Mouse (Mus musculus) erythroblast, embryonic 14.5 days (primary cell): ENCODE measurements at regions not wholly inside any gene's neighbourhood (a gene's known extent, or its start where the extent isn't known, plus 50 kb on each side); places are given as distances from the start of the nearest gene placed in this dataset.
A peak's percentile ranks its signal among the peaks of the same experiment; 100 is the strongest.

Source experiments
- H3K27me3 ChIP-seq: 2 replicates; pipeline ENCODE4 v1.6.1; 2012; ENCODE audit warnings: inconsistent platforms; ENCODE audit not compliant: control insufficient read depth
- H3K36me3 ChIP-seq: 2 replicates; pipeline ENCODE4 v1.6.1; 2012; ENCODE audit warnings: mild to moderate bottlenecking, inconsistent platforms; ENCODE audit not compliant: control insufficient read depth
- H3K4me1 ChIP-seq: 2 replicates; pipeline ENCODE4 v1.6.1; 2012; ENCODE audit warnings: inconsistent platforms; ENCODE audit not compliant: control insufficient read depth
- H3K4me3 ChIP-seq: replicated peaks from 2 replicates; pipeline ENCODE3; 2012; ENCODE audit warnings: moderate library complexity, mild to moderate bottlenecking, inconsistent platforms
- H3K9me3 ChIP-seq: 2 replicates; pipeline ENCODE4 v1.6.1; 2012; ENCODE audit warnings: low read length, inconsistent platforms, mixed read lengths; ENCODE audit not compliant: control insufficient read depth
- GATA1 ChIP-seq: IDR thresholded peaks from 2 replicates; pipeline ENCODE4 v1.6.1; 2012; ENCODE audit warnings: low read length, inconsistent platforms, mixed read lengths
- TAL1 ChIP-seq: IDR thresholded peaks from 3 replicates; pipeline ENCODE4 v1.6.1; 2012; ENCODE audit warnings: low read length, inconsistent platforms, mixed read lengths

DNA sequence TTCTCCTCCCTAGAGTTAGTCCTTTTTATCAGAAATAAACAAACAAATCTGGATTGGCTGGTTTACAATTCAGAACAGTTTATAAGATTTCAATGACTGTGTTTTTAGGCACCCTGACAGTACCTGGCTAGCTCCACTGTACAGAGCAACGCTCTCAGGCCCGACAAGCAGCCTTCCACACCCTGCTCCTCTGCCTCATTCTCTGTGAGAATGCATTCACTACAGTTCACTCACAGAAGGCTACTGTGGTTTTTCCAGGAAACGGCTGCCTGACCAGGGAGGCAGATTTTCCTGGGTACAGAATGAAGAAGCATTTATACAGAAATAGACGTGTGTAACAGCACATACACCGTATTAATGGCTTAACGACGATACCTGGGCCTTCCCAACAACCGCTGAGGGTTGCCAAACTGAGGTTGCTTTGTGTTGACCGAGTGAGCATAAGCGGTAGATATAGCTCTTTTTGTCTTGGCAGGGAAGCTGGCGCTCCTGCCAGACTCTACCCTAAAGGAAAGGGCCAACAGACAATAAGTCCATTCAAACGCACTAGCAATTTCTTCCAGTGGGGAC, 70.8 kb upstream of the Nfe2l3 start:
- H3K4me3 ChIP-seq = no peak overlapping the region

DNA sequence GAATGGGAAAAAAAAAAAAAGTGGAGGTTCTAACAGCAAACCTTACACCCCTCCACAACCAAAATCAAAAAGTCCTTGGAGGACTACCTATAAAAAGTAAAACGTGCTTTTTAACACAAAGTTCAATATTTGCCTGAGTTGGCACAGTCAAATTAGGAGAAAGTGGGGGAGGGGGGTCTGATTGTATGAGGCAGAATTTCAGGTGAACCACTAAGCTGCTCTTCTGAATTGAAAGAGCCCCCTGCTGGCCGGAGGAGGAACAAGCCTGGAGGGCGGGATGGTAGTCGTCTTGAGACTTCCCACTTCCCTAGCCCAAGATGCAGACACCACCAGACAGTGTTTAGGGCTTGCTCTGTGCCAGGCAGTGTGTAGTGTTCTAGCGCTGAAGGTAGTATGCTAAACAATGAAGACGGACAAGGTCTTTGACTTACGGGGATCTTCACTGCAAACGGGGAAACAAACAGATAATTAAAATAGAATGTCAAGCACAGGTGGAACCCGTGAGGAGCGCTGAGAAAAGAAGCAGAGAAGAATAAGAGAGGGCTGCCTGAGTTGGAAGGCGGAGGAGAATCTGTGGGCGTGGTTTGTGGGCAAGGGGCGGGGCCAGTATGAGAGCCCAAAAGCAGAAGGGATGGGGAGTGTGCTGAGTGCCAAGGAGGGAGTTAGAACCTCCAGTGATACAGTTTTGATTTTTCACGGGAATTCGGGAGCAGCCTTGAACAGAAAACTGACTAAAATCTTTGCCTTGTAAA, 69.8 kb upstream of the Nfe2l3 start:
- TF ChIP-seq GATA1 = no peak
- no peak for TF ChIP-seq TAL1
- Histone ChIP-seq H3K36me3 (no peaks in the 10 kb centered on the region), H3K4me1 (peaks cover 4% of the 10 kb centered on the region), H3K9me3 (no peaks in the 10 kb centered on the region), H3K27me3 (peaks cover 4% of the 10 kb centered on the region), H3K4me3 (no peak overlapping the region)

More for the DNA sequence above, 70.8 kb upstream of the Nfe2l3 start:
- no peaks in the 10 kb centered on the region for H3K36me3 ChIP-seq
- H3K9me3 ChIP-seq = no peaks in the 10 kb centered on the region
- H3K27me3 ChIP-seq = peaks cover 4% of the 10 kb centered on the region
- peaks cover 4% of the 10 kb centered on the region for H3K4me1 ChIP-seq
- TF ChIP-seq GATA1 (no peak), TAL1 (no peak)

DNA sequence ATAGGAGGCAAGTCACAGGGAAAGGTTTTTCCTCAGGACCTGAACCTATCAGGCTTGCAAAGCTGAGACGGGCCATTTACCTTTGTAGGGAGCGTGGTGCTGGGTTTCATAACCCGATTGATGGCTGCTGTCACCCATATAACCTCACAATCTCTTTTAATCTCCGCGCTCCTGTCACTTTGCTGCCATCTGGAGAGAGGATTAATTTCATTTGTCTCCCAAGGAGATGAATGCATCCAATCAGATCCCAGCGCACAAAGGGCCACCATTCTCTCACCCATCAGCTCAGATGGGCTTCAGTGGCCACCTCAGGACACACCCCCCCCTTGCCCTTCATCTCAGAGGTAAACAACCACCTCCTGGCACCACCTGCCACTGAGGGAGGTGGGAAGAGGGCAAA, 67.7 kb upstream of the Nfe2l3 start:
- Histone ChIP-seq H3K4me1 (peaks cover 4% of the 10 kb centered on the region), H3K9me3 (no peaks in the 10 kb centered on the region), H3K4me3 (no peak overlapping the region), H3K27me3 (peaks cover 4% of the 10 kb centered on the region), H3K36me3 (no peaks in the 10 kb centered on the region)
- TF ChIP-seq GATA1 (no peak), TAL1 (no peak)

DNA sequence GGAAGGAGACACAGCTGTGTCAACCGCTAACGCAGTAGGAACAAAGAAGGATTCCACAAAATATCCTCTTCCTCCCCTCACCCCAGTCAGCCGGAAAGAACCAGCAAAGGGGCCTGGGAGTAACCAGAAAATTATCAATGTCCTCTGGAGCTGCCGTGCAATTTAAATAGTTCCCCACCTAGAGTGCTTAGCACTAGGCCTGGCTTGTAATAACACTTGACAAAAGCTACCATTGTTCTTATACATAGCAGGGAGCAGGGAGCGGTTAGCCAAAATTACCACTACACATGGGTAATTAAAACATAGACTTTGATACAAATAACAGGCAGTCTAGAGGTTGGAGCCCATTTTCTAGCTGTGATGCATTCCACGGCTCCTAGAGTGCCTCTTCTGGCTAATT, 62.7 kb upstream of the Nfe2l3 start:
- Histone ChIP-seq H3K9me3 (no peaks in the 10 kb centered on the region), H3K4me1 (no peaks in the 10 kb centered on the region), H3K4me3 (no peak overlapping the region), H3K36me3 (no peaks in the 10 kb centered on the region), H3K27me3 (no peaks in the 10 kb centered on the region)
- TF ChIP-seq GATA1 (no peak), TAL1 (no peak)

DNA sequence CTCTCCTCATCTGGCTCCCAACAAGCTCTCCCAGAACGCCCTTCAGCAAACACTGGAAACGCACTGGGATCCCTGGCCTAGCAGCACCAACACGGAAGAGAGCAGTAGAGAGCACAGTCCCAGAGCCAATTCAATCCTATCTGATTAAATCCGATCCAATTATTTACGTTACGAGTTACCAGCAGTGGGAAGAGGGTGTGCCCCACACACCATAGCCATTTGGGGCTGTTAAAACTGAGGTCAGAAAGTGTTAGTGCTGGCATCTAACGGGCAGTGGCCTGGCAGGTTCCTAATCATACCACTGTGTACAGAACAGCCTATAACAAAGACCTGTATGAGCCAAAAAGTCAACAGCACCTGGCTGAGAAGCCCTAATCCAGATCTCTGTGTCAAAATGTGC, 60.1 kb upstream of the Nfe2l3 start:
- no peaks in the 10 kb centered on the region for H3K27me3 ChIP-seq
- no peaks in the 10 kb centered on the region for H3K36me3 ChIP-seq
- no peak for TF ChIP-seq TAL1
- TF ChIP-seq GATA1 = no peak
- H3K9me3 ChIP-seq = no peaks in the 10 kb centered on the region
- H3K4me1 ChIP-seq = no peaks in the 10 kb centered on the region
- no peak overlapping the region for H3K4me3 ChIP-seq

- TF ChIP-seq TAL1 = no peak
- TF ChIP-seq GATA1 = no peak
- Histone ChIP-seq H3K27me3 (peaks cover 22% of the 10 kb centered on the region), H3K4me1 (peaks cover 5% of the 10 kb centered on the region), H3K9me3 (no peaks in the 10 kb centered on the region), H3K36me3 (no peaks in the 10 kb centered on the region), H3K4me3 (no peak overlapping the region)
Observed at GRCm38 (mm10) chr6:51378436-51378835, 54.0 kb upstream of the Nfe2l3 start.

GRCm38 (mm10) chr6:51379074-51379473, 53.4 kb upstream of the Nfe2l3 start:
- Histone ChIP-seq H3K36me3 (no peaks in the 10 kb centered on the region), H3K4me1 (peaks cover 5% of the 10 kb centered on the region), H3K27me3 (peaks cover 22% of the 10 kb centered on the region), H3K4me3 (no peak overlapping the region), H3K9me3 (no peaks in the 10 kb centered on the region)
- TF ChIP-seq GATA1 = no peak
- no peak for TF ChIP-seq TAL1

DNA sequence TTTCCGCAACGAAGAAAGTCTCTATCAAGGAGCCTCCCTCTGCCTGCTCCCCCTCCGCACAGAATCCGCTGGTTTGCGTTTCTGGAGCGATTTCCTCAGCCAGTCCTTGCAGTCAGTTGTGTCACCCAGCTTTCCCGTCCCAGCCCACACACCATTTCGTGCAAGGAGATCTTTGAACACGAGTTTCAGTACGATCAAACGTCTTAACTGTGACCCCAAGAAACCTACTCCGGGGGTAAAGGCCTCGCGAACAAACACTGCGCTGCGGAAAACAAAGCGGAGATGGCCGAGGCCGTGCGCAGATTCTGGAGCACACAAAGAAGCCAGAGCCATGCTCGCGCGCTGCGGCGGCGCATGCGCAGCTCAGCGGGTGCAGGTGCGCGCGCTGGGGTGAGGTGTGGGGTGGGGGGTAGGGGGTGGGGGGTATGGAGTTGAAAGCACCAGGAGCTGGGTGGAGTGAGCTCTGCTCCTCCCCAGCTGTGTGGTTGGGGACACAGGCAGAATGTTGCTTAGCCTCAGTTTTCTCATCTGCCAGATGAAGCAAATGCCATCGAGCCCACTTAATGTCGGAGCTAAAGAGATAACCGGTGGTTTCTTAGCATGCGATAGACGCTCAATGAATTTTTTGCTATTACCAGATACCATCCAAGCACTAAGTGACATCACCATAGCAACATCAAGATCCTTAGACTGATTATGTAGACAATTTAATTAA, 52.8 kb upstream of the Nfe2l3 start:
- H3K27me3 ChIP-seq = peaks cover 22% of the 10 kb centered on the region
- H3K9me3 ChIP-seq = no peaks in the 10 kb centered on the region
- H3K4me1 ChIP-seq = peaks cover 7% of the 10 kb centered on the region
- no peak for TF ChIP-seq TAL1
- no peak for TF ChIP-seq GATA1
- peak overlapping the region; percentile 58 for H3K4me3 ChIP-seq
- H3K36me3 ChIP-seq = no peaks in the 10 kb centered on the region

- TF ChIP-seq TAL1 (no peak), GATA1 (no peak)
- no peak overlapping the region for H3K4me3 ChIP-seq
- peaks cover 7% of the 10 kb centered on the region for H3K4me1 ChIP-seq
- peaks cover 22% of the 10 kb centered on the region for H3K27me3 ChIP-seq
- H3K9me3 ChIP-seq = no peaks in the 10 kb centered on the region
- H3K36me3 ChIP-seq = no peaks in the 10 kb centered on the region
Observed at GRCm38 (mm10) chr6:51380275-51380575, 52.2 kb upstream of the Nfe2l3 start.
